Mouse (Mus musculus) sigmoid colon, adult 10 weeks (tissue): ENCODE measurements around the gene Diras2. TPM values are rescaled to one million over a fixed set of nuclear protein-coding genes. Genes with fewer than 3 reads are reported as not detected.

Experiments
- polyA plus RNA-seq: library from polyadenylated mRNA; stranded (reverse); fragments of 350-450 nt; fragmentation: Illumina TruSeq; extraction: RNeasy Lipid Tissue Mini Kit (QIAGEN cat#74804); gene quantifications from one replicate; pipeline ENCODE4 v1.2.3, GENCODE M21; 2014; ENCODE audit warnings: low read depth, low replicate concordance

Gene Diras2
- polyA plus RNA-seq, result 5.6 TPM

GRCm38 (mm10) chr13:52531121-52531520 lies at the start of gene Diras2:
Gene Diras2, minus strand, starts transcription at chr13:52531279.

Other genes with a start within 250 kb of the Diras2 start
- gene Syk, start 51.9 kb upstream of the Diras2 start, polyA plus RNA-seq, result 12.1 TPM